Mouse (Mus musculus) ES-E14 (cell line): ENCODE results near the gene Tradd. TPM values are rescaled to one million over a fixed set of nuclear protein-coding genes. Genes with fewer than 3 reads are reported as not detected.

Source experiments
- DNase-seq: peaks from one replicate; pipeline ENCODE4 v3.0.0-alpha.2; 2013; ENCODE audit warnings: low read depth, low spot score
- H3K27ac ChIP-seq: 2 replicates; pipeline ENCODE4 v1.5.1; 2012; ENCODE audit warnings: low read depth, mild to moderate bottlenecking, low read length, moderate library complexity, mixed read lengths; ENCODE audit not compliant: poor library complexity, insufficient read depth, severe bottlenecking
- H3K36me3 ChIP-seq: 2 replicates; pipeline ENCODE4 v1.6.1; 2012; ENCODE audit warnings: mild to moderate bottlenecking, low read length, moderate library complexity, mixed read lengths; ENCODE audit not compliant: control insufficient read depth, poor library complexity, insufficient read depth, severe bottlenecking
- H3K4me1 ChIP-seq, 2 experiments: fragments of 150-350 bp in 1 of 2; sonication (generic) in 1 of 2; 2 replicates each; pipeline ENCODE4 v1.6.1; 2012; ENCODE audit warnings: low read length in 2 of 2, mild to moderate bottlenecking in 1 of 2, mixed read lengths in 1 of 2; ENCODE audit not compliant: control insufficient read depth in 2 of 2, insufficient read depth in 2 of 2, poor library complexity in 1 of 2
- H3K4me3 ChIP-seq, 2 experiments: fragments of 150-350 bp in 1 of 2; sonication (generic) in 1 of 2; 2 replicates each; pipeline ENCODE4 v1.5.1; 2012; ENCODE audit warnings: low read length in 2 of 2, low read depth in 1 of 2, mild to moderate bottlenecking in 1 of 2, mixed read lengths in 1 of 2; ENCODE audit not compliant: insufficient read depth in 1 of 2, poor library complexity in 1 of 2, severe bottlenecking in 1 of 2
- H3K9ac ChIP-seq: 2 replicates; pipeline ENCODE4 v1.6.1; 2012; ENCODE audit warnings: low read depth, mild to moderate bottlenecking, low read length, mixed read lengths; ENCODE audit not compliant: poor library complexity, insufficient read depth, severe bottlenecking
- H3K9me3 ChIP-seq: fragments of 150-350 bp; sonication (generic); 2 replicates; pipeline ENCODE4 v1.6.1; 2012; ENCODE audit warnings: low read depth, mild to moderate bottlenecking, low read length; ENCODE audit not compliant: control insufficient read depth, insufficient read depth
- CHD2 ChIP-seq: IDR thresholded peaks from 2 replicates; pipeline ENCODE4 v1.6.1; 2014; ENCODE audit warnings: mild to moderate bottlenecking, low read depth, low read length, inconsistent platforms
- HCFC1 ChIP-seq: IDR thresholded peaks from 2 replicates; pipeline ENCODE4 v1.6.1; 2012; ENCODE audit warnings: low read length, inconsistent platforms, borderline replicate concordance; ENCODE audit not compliant: insufficient read depth
- MAFK ChIP-seq: IDR thresholded peaks from 2 replicates; pipeline ENCODE4 v1.6.1; 2014; ENCODE audit warnings: mild to moderate bottlenecking, low read depth, low read length, inconsistent platforms; ENCODE audit not compliant: insufficient read depth
- ZC3H11A ChIP-seq: IDR thresholded peaks from 2 replicates; pipeline ENCODE4 v1.6.1; 2012; ENCODE audit warnings: low read depth, mild to moderate bottlenecking, inconsistent platforms, low read length, borderline replicate concordance
- ZNF384 ChIP-seq: IDR thresholded peaks from 2 replicates; pipeline ENCODE4 v1.6.1; 2012; ENCODE audit warnings: low read depth, low read length, inconsistent platforms
- in situ Hi-C, 2 experiments: fragments of 600-800 bp; cut with MboI; formaldehyde crosslinking; loops; one replicate each; pipeline ENCODE4 v1.15.1; 2025; ENCODE audit warnings: low sequenced_read_pairs in 2 of 2, inconsistent platforms in 1 of 2; ENCODE audit not compliant: unreplicated experiment in 2 of 2
- total RNA-seq: library from RNA; depleted of rRNA; stranded (reverse); fragments of 300-350 nt; gene quantifications from 2 replicates; pipeline ENCODE4 v1.2.3, GENCODE M21; 2012

The Tradd gene
- total RNA-seq, 1 experiment = 7.6 TPM

GRCm38 (mm10) chr8:105280567-105280966, 16.2 kb upstream of the Tradd start:
- H3K4me1 ChIP-seq = peaks cover 5 to 20% of the 10 kb centered on the region in 2 experiments; a peak in 2 of 4 replicates
- no peak overlapping the region for H3K27ac ChIP-seq
- in situ Hi-C loops = no loop called here
- H3K9ac ChIP-seq = no peak overlapping the region
- no peak for TF ChIP-seq ZC3H11A
- no peaks in the 10 kb centered on the region for H3K9me3 ChIP-seq
- H3K36me3 ChIP-seq = no peaks in the 10 kb centered on the region; the same call in 1 of the 2 replicates
- DNase-seq = no peak
- H3K4me3 ChIP-seq = no peak overlapping the region

DNA sequence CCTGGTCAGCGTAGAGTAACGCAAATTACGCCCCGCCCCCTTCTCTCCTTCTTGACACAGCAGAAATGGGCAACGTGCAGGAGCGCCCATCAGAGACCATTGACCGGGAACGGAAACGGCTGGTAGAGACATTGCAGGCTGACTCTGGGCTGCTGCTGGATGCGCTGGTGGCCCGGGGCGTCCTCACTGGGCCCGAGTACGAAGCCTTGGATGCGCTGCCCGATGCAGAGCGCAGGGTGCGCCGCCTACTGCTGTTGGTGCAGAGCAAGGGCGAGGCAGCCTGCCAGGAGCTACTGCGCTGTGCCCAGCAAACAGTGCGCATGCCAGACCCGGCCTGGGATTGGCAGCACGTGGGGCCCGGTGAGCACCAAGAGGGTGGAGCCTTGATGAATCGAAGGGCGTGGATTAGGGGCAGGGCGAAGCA, 14.5 kb upstream of the Tradd start:
- H3K9ac ChIP-seq = no peak overlapping the region
- H3K9me3 ChIP-seq = no peaks in the 10 kb centered on the region
- H3K4me1 ChIP-seq = peaks cover 5 to 20% of the 10 kb centered on the region in 2 experiments; a peak in 2 of 4 replicates
- TF ChIP-seq ZNF384 (no peak), HCFC1 (no peak)
- no peak overlapping the region for H3K27ac ChIP-seq
- H3K4me3 ChIP-seq = peak overlapping the region; percentile 23 to 54
- in situ Hi-C loops = no loop called here
- no peak for DNase-seq
- H3K36me3 ChIP-seq = no peaks in the 10 kb centered on the region; the same call in 1 of the 2 replicates

- TF ChIP-seq CHD2 (no peak), MAFK (0 out of 2 replicates have a peak, but pooled peaks have one; percentile 32), ZC3H11A (no peak), ZNF384 (no peak), HCFC1 (no peak)
- Histone ChIP-seq H3K27ac (no peak overlapping the region), H3K9ac (peak overlapping the region; percentile 17; the same call in 1 of the 2 replicates), H3K4me1 (peaks cover 5 to 12% of the 10 kb centered on the region in 2 experiments; a peak in 2 of 4 replicates), H3K4me3 (peak overlapping the region; percentile 27 to 51), H3K9me3 (no peaks in the 10 kb centered on the region), H3K36me3 (no peaks in the 10 kb centered on the region)
- DNase-seq = no peak
- in situ Hi-C loops = no loop called here
Observed at GRCm38 (mm10) chr8:105276292-105277120, 12.1 kb upstream of the Tradd start.

- Histone ChIP-seq H3K4me3 (peak within 1 kb of the TSS; percentile 27 to 51), H3K27ac (no peak within 1 kb of the TSS), H3K9me3 (no peaks in the 10 kb centered on the region), H3K9ac (peak within 1 kb of the TSS; percentile 17; the same call in 1 of the 2 replicates), H3K36me3 (no peaks in the 10 kb centered on the region), H3K4me1 (peaks cover 5 to 13% of the 10 kb centered on the region in 2 experiments; a peak in 2 of 4 replicates)
- no peak for DNase-seq
- in situ Hi-C loops = no loop called here
- TF ChIP-seq HCFC1 (no peak), MAFK (no peak), ZC3H11A (no peak), ZNF384 (no peak), CHD2 (no peak)
Observed at GRCm38 (mm10) chr8:105275840-105276239, 11.4 kb upstream of the Tradd start, which contains the start of gene Nol3. Nol3 (plus strand) TSS chr8:105276140.
